Mouse (Mus musculus): Measurements from ENCODE around the gene Gm21962.

GRCm38 (mm10) chr3:137636571-137636970 lies 34.8 kb upstream of the Gm21962 start:
- TF ChIP-seq CTCF (conservative IDR thresholded peaks at IDR 0.05; ENCODE audit: low read length) (no peak), POU5F1 (IDR thresholded peaks at IDR 0.05; ENCODE audit: borderline replicate concordance, low read length) (no peak), NANOG (IDR thresholded peaks at IDR 0.05; ENCODE audit: borderline replicate concordance, low read length) (no peak)

All from E14TG2a.4 (cell line).